Mouse (Mus musculus) cerebellum, adult 2 months (tissue): ENCODE data around the gene Myo1f.

Experiments
- CTCF ChIP-seq: fragments of 200-500 bp; IDR thresholded peaks from 2 replicates; pipeline ENCODE4 v1.5.1; 2011; ENCODE audit warnings: low read depth, mild to moderate bottlenecking, control low read depth, low read length, moderate library complexity, borderline replicate concordance; ENCODE audit not compliant: insufficient read depth
- POLR2A ChIP-seq: fragments of 200-500 bp; IDR thresholded peaks from 2 replicates; pipeline ENCODE4 v1.6.1; 2011; ENCODE audit warnings: low read length, control low read depth, borderline replicate concordance; ENCODE audit not compliant: insufficient read depth

DNA sequence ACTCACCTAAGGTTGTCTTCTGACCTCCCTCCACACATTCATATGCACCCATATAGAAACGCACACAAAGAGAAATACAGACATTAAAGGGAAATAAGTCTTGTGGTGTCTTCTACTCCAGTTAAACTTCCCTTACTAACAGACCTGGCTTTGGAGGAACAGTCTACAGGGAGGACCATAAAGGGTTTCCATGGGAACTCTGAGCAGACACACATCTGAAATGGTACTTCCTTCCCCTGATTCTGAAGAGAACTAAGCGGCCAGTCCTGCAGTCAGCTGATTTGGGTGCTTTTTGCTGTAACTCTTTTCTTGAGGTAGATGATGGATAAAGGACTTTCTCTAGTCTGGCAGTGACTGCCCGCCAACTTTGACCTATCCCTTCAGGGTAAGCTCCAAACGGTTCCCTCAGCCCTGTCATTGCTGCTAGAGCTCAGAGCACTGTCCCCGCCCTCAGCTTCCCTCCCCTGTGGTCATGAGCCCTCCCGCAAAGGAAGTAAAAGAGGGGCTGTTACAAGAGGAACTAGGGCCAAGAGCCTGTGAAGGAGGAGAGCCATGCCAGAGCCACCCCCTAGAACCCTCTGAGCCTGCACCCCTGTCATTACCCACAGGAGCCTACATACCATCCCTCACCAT, at the start of gene Myo1f:
- TF ChIP-seq CTCF = no peak
- no peak for TF ChIP-seq POLR2A
